ENCODE assay signal across 8 mouse cellular contexts in the genomic region with DNA sequence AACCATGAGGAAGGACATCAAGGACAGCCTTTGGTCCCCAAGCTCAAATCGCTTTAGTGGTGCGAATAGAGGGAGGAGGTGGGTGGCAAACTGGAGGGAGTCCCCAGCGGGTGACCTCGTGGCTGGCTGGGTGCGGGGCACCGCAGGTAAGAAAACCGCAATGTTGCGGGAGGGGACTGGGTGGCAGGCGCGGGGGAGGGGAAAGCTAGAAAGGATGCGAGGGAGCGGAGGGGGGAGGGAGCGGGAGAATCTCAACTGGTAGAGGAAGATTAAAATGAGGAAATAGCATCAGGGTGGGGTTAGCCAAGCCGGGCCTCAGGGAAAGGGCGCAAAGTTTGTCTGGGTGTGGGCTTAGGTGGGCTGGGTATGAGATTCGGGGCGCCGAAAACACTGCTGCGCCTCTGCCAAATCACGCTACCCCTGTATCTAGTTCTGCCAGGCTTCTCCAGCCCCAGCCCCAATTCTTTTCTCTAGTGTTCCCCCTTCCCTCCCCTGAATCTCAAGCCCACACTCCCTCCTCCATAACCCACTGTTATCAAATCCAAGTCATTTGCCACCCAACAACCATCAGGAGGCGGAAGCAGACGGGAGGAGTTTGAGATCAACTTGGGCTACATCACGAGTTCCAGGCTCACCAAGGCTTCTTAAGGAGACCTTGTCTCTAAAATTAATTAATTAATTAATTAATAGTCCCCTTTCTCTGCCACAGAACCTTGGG. TPM values are rescaled to one million over a fixed set of nuclear protein-coding genes. Genes with fewer than 3 reads are reported as not detected.
DNase-seq lines count a peak whose midpoint lies in the region; ATAC-seq and TF ChIP-seq lines count a peak whose summit lies in the region.

No protein-coding gene starts in this region.

- 5% methylated on average over 23 of the region's 23 CpGs for WGBS in lung, postnatal 0 days
- WGBS in liver, embryonic 12.5 days (ENCODE audit: insufficient replicate concordance), result 4% methylated on average over 23 of the region's 23 CpGs
- 4% methylated on average over 23 of the region's 23 CpGs for WGBS in small intestine, adult 2 months

- H3K4me2 ChIP-seq in lung, postnatal 0 days (replicated peaks; ENCODE audit: low read depth, low read length), result 0 out of 2 replicates have a peak overlapping the region, but pooled peaks have one; percentile 19
- H3K4me2 ChIP-seq in liver, embryonic 12.5 days, result peak overlapping the region; percentile 50

- TF ChIP-seq EP300 in lung, postnatal 0 days (IDR thresholded peaks at IDR 0.05), result no peak

- DNase-seq in adrenal gland, postnatal 14 days, result peak; percentile 32
- DNase-seq in adrenal gland, postnatal 25 days, result no peak
- no peak for DNase-seq in lung, postnatal 0 days (ENCODE audit: low spot score)
- no peak for DNase-seq in lung, postnatal 14 days
- no peak for DNase-seq in ovary, postnatal 14 days (ENCODE audit: low spot score)

- no peaks in the 10 kb centered on the region for H3K9me3 ChIP-seq in lung, postnatal 0 days (ENCODE audit: low read length)
- no peaks in the 10 kb centered on the region for H3K9me3 ChIP-seq in liver, embryonic 12.5 days (replicated peaks)

- H3K4me3 ChIP-seq in lung, postnatal 0 days (ENCODE audit: low read depth, low read length), result no peak overlapping the region
- H3K4me3 ChIP-seq in liver, embryonic 12.5 days, result peak overlapping the region; percentile 10; the same call in 1 of the 2 replicates
- peak overlapping the region; percentile 54 for H3K4me3 ChIP-seq in small intestine, adult 2 months (ENCODE audit: low read depth, low read length)

- peaks cover 17% of the 10 kb centered on the region for H3K27me3 ChIP-seq in lung, postnatal 0 days (replicated peaks; ENCODE audit: insufficient read depth, low read length)
- H3K27me3 ChIP-seq in liver, embryonic 12.5 days (replicated peaks), result peaks cover 79% of the 10 kb centered on the region
- H3K27me3 ChIP-seq in small intestine, adult 2 months (ENCODE audit: control insufficient read depth, insufficient read depth, low read length), result peaks cover 15% of the 10 kb centered on the region

- H3K36me3 ChIP-seq in lung, postnatal 0 days (ENCODE audit: insufficient read depth, low read length), result no peaks in the 10 kb centered on the region
- no peaks in the 10 kb centered on the region for H3K36me3 ChIP-seq in liver, embryonic 12.5 days
- no peaks in the 10 kb centered on the region for H3K36me3 ChIP-seq in small intestine, adult 2 months (ENCODE audit: control insufficient read depth, insufficient read depth, low read length)

- no peak for TF ChIP-seq CTCF in lung, postnatal 0 days (IDR thresholded peaks at IDR 0.05)
- no peak for TF ChIP-seq CTCF in small intestine, adult 2 months (IDR thresholded peaks at IDR 0.05; ENCODE audit: extremely low read depth, insufficient read length, insufficient replicate concordance, low read depth, low read length)

- H3K4me1 ChIP-seq in lung, postnatal 0 days (ENCODE audit: insufficient read depth, low read depth, low read length), result no peaks in the 10 kb centered on the region
- peaks cover 5% of the 10 kb centered on the region; the same call in 1 of the 2 replicates for H3K4me1 ChIP-seq in liver, embryonic 12.5 days
- peaks cover 2% of the 10 kb centered on the region; the same call in 1 of the 2 replicates for H3K4me1 ChIP-seq in small intestine, adult 2 months (ENCODE audit: control insufficient read depth, insufficient read depth, insufficient read length, low read length)

- H3K9ac ChIP-seq in lung, postnatal 0 days (replicated peaks; ENCODE audit: low read depth), result no peak overlapping the region
- no peak overlapping the region for H3K9ac ChIP-seq in liver, embryonic 12.5 days

- no peak for TF ChIP-seq POLR2A in small intestine, adult 2 months (IDR thresholded peaks at IDR 0.05; ENCODE audit: low read depth, low read length)

- ATAC-seq in lung, postnatal 0 days, result no peak
- peak; percentile 34 to 47; a peak in 1 of 4 replicates for ATAC-seq in hematopoietic stem cell, adult 5-6 weeks (replicated peaks in 1 of 2; ENCODE audit: insufficient read depth in 1 of 2, low FRiP score in 2 of 2, low TSS enrichment in 1 of 2, low read depth in 1 of 2, poor library complexity in 2 of 2, severe bottlenecking in 2 of 2)
- ATAC-seq in liver, embryonic 12.5 days, result no peak

- no peak overlapping the region for H3K27ac ChIP-seq in lung, postnatal 0 days (ENCODE audit: low read length)
- H3K27ac ChIP-seq in liver, embryonic 12.5 days, result no peak overlapping the region
- no peak overlapping the region for H3K27ac ChIP-seq in small intestine, adult 2 months (ENCODE audit: insufficient read depth, low read depth, low read length)

RNA-seq across cellular contexts. Expression of a gene that starts 0.7 kb away (rescaled TPM):
- total RNA-seq in adrenal gland, postnatal 14 days (2021), result 35.7 and 56.8 TPM in 2 replicates
- total RNA-seq in adrenal gland, postnatal 25 days (2021), result 30.8 and 37.7 TPM in 2 replicates
- polyA plus RNA-seq in lung, postnatal 0 days (2015; fragmentation: Nextera tagmentation; extraction: Ambion mirVana), result 2.9 and 5.0 TPM in 2 replicates
- total RNA-seq in hematopoietic stem cell, adult 5-6 weeks (2017), result 2.0 and 5.8 TPM in 2 replicates
- polyA plus RNA-seq in liver, embryonic 12.5 days (2016; fragmentation: Nextera tagmentation; extraction: Ambion mirVana), result 0.19 and 0.20 TPM in 2 replicates
- polyA plus RNA-seq in small intestine, adult 2 months (2012; rRNA removed), result 17.0 and 20.7 TPM in 2 replicates

RNA-seq across cellular contexts. Expression of a gene that starts 23.0 kb away (rescaled TPM):
- 49.5 and 54.9 TPM in 2 replicates for total RNA-seq in adrenal gland, postnatal 14 days (2021)
- total RNA-seq in adrenal gland, postnatal 25 days (2021), result 20.9 and 22.8 TPM in 2 replicates
- polyA plus RNA-seq in lung, postnatal 0 days (2015; fragmentation: Nextera tagmentation; extraction: Ambion mirVana), result 11.0 TPM in 2 replicates
- 2.0 and 3.0 TPM in 2 replicates for total RNA-seq in hematopoietic stem cell, adult 5-6 weeks (2017)
- polyA plus RNA-seq in liver, embryonic 12.5 days (2016; fragmentation: Nextera tagmentation; extraction: Ambion mirVana), result 1.8 and 3.9 TPM in 2 replicates
- 12.0 and 17.7 TPM in 2 replicates for polyA plus RNA-seq in small intestine, adult 2 months (2012; rRNA removed)

RNA-seq across cellular contexts. Expression of a gene that starts 57.7 kb away (rescaled TPM):
- not detected in 2 replicates for total RNA-seq in adrenal gland, postnatal 14 days (2021)
- total RNA-seq in adrenal gland, postnatal 25 days (2021), result not detected in 2 replicates
- polyA plus RNA-seq in lung, postnatal 0 days (2015; fragmentation: Nextera tagmentation; extraction: Ambion mirVana), result 0.08 TPM in 1 of 2 replicates, not detected in the other
- not detected in 2 replicates for total RNA-seq in hematopoietic stem cell, adult 5-6 weeks (2017)
- 0.11 TPM in 1 of 2 replicates, not detected in the other for polyA plus RNA-seq in liver, embryonic 12.5 days (2016; fragmentation: Nextera tagmentation; extraction: Ambion mirVana)
- polyA plus RNA-seq in small intestine, adult 2 months (2012; rRNA removed), result 0.04 TPM in 2 replicates

Comparison
In these comparisons a context has a peak if more than half of its experiments do, and no peak if none do; other contexts are left out.
1. ATAC-seq: peak in hematopoietic stem cell, adult 5-6 weeks (2 of 2); none in lung, postnatal 0 days (single experiment) and liver, embryonic 12.5 days (single experiment).